Mouse (Mus musculus) heart, postnatal 14 days (tissue): ENCODE results near the gene Piga. TPM values are rescaled to one million over a fixed set of nuclear protein-coding genes. Genes with fewer than 3 reads are reported as not detected.

Experiments
- DNase-seq, 2 experiments: peaks; one replicate each; pipeline ENCODE4 v3.0.0; 2021 to 2022
- intact Hi-C: fragments of 180-260 bp; cut with DNase I; formaldehyde crosslinking; loops from one replicate; pipeline ENCODE4 v1.15.1; 2025
- long read RNA-seq, 2 experiments: library from polyadenylated mRNA; stranded (forward); transcript quantifications; one replicate each; pipeline ENCODE4 v2.0.0; 2021
- total RNA-seq, 2 experiments: library from RNA; stranded (reverse); gene quantifications; 2 replicates each; pipeline ENCODE4 v1.2.3; 2021

Gene Piga
- 1 to 10 TPM; 3.2 to 3.4 TPM for total RNA-seq
- long read RNA-seq, experiment 1, partial matches to known transcripts: 0 of 2 reads
- long read RNA-seq, experiment 1, other reads (novel, unspliced or antisense): 1 of 2 reads
- long read RNA-seq, experiment 2, partial matches to known transcripts: 0 of 2 reads
- long read RNA-seq, experiment 2, other reads (novel, unspliced or antisense): 0 of 2 reads

DNA sequence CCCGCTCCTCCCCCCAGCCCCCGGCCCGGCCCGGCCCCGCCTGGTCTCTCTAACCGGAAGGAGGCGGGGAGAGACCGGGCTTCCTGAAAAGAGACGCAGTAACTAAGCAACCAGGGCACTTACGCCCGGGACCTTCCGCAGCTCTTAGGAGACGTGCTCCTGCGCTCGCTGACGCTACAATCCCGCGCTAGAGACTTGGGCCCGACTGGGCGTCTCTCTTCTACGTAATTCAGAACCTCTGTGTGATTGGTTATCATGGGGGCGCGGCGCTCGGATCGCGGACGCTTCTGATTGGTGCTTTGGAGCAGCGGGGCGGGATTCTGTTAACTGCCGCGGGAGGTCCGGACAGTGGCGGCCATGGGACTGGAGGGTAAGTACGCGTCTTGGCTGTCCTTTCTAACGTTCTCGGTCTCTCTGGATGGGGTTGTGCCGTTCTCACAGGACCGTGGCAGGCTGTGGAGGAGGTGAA, at the start of gene Piga:
Gene Piga, plus strand, starts transcription at position 317 of the 469 bp plus-strand sequence.
- peak; percentile 85 to 87 for DNase-seq
- intact Hi-C loops: no loop called here

- intact Hi-C loops: no loop called here
- no peak for DNase-seq
Measured at GRCm38 (mm10) chrX:164370576-164370975, 49.0 kb upstream of the Piga start.

- intact Hi-C loops: no loop called here
- peak; percentile 19 to 44 for DNase-seq
Measured at GRCm38 (mm10) chrX:164373081-164373480, 46.5 kb upstream of the Piga start, which contains the start of gene Vegfd. Gene Vegfd (plus strand): TSS chrX:164373378.

DNA sequence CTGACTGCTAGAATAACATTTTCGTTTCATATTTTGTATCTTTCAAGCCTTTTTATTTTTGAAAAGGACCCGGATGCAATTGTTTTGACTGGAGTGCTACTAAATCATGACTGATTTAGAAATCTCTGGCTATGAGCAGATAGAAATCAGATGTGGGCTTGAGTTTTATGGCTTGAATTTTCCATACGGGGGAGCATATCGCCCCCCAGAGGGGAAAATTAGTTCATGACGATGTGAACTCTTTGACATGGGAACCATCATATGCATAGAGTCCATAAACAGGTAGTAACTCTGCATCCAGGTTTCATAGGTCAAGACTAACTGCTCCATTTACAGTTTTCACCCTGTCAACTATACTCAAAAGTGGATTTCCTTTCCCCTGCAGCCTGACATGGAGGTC, 45.0 kb upstream of the Piga start:
- intact Hi-C loops: no loop called here
- DNase-seq: no peak

DNA sequence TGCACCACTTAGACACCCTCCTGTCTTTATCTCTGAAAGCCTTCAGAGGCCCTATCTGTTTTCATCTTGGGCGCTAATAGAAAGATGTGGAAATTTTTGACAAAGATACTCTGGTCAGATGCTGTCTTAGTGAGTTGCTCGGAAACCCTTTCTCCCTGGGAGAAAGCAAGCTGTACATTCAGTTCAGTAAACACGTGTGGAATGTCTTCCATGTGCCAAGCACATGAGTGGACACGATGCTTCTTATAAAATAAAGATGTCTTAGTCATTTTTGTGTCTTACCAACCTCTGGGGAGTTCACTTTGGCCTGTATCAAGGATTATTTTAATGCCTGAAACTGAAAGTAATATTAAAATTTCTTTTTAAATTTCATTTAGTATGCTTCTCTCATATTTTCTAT, 39.9 kb upstream of the Piga start:
- intact Hi-C loops: no loop called here
- DNase-seq: no peak

DNA sequence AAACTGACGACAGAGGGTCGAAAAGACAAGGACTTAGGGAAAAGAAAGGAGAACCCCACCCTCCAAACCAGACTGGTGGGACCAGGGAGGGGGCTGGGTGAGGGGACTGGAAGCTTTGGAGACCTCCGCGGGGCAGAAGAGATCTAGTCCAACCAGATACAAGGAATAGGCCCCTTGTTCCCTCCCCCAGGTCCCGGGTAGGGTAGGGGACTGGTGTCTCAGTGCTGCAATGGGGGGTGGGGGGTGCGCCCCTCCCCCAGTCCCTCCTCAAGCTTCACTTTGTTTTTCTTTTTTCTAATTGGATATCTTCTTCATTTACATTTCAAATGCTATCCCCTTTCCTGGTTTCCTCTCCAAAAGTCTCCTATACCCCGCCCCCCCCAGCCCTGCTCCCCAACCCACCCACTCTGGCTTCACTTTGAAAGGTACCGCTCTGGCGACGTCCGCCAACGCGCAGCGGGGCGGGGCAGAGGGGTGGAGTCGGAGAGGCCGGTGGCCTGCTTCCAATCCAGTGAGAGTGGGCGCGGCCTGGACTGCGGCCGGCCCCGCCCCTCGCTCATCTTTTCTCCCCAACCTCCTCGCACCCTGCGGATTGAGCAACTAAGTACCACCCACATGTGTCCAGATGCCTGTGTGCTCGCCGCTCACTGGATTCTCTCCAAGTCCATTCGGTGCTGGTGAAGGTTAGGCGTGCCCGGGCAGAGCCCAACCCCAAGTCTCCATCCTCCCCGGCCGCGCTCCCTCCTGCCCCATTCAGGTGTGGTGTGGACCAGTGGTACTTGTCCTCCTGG, 37.8 kb upstream of the Piga start:
- intact Hi-C loops: no loop called here
- peak; percentile 78 to 80 for DNase-seq

DNA sequence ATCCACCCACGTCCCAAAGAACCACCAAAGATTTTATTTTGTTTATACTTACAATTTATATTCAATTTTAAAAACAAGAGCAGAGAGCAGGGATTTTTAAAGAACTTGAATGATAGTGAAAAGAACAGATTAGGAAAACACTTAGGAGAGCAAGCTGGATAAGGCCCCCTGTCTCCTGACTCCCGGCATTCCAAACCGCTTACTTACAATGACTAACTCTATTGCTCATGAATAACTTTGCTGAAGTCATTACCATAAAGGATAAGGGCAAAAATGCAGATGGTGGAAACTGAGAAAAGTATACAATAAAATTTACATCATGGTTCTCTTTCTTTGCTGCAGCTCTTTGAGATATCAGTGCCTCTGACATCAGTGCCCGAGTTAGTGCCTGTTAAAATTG, 25.5 kb upstream of the Piga start:
- DNase-seq: no peak
- intact Hi-C loops: no loop called here

DNA sequence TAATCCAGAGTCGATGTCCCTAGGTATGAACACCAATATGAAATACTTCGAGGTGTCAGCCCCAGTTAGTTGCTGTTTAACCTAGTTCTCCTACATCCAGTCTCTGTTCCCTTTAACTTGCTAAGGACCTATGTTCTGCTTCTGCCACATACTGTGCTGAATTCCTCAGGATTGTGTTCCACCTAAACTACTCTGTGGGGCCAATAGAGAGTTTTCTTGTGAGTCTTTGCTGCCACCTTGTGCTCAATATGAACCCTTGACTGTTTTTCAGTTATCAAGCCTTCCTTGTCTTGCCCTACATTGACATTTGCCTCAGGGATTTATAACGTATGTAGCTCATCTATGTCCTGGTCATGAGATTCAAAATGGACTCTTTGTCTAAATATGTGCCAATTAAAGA, 21.1 kb upstream of the Piga start:
- peak in 1 of 2 experiments; percentile 7 for DNase-seq
- intact Hi-C loops: loop anchor here (2.0 to 5.0 kb wide), 3 partner anchors 50 to 216 kb away; no protein-coding TSS in a partner anchor

- intact Hi-C loops: no loop called here
- DNase-seq: no peak
Measured at GRCm38 (mm10) chrX:164405080-164405649, 14.4 kb upstream of the Piga start.

GRCm38 (mm10) chrX:164406133-164407022, 13.2 kb upstream of the Piga start:
- DNase-seq: no peak
- intact Hi-C loops: no loop called here

GRCm38 (mm10) chrX:164408301-164408927, 11.2 kb upstream of the Piga start:
- no peak for DNase-seq
- intact Hi-C loops: no loop called here

DNA sequence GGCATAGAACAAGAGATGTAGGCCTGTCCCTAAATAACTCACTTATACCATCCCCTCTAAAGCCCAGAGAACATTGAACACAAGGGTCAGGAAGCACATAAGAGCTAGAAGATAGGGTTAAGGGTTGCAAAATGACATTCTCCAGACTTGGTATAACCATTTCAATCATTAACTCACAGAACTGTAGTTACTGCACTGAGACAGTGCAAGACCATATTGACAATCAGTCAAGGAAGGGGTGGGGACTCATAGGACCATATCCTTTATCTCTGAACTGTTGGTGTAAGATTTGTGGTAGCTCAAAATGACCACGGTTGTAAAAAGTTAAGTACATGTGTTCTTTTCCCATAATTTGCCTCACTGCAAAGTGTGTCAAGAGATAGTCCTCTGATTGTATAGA, 9.0 kb upstream of the Piga start:
- no peak for DNase-seq
- intact Hi-C loops: no loop called here

DNA sequence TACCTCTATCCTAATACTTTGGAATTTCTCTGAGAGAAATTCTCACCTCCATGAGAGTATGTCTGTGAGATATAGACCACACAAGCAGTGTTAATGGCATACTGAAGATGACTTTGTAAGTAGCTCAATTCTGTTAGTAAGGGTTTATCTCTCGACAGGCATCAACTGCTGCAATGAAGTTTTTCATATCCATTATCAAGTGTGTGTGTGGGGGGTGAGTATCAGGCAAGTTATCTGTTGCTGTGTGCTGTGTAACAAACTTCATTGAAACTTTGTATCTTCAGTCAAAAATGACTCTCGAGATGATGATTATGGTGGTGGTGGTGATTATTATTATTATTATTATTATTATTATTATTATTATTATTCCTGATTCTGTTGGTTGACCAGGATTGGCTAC, 2.8 kb upstream of the Piga start:
- intact Hi-C loops: no loop called here

GRCm38 (mm10) chrX:164418008-164418407, 1.6 kb upstream of the Piga start:
- intact Hi-C loops: no loop called here
- no peak for DNase-seq

More for the DNA sequence above, 2.8 kb upstream of the Piga start:
- DNase-seq: no peak

DNA sequence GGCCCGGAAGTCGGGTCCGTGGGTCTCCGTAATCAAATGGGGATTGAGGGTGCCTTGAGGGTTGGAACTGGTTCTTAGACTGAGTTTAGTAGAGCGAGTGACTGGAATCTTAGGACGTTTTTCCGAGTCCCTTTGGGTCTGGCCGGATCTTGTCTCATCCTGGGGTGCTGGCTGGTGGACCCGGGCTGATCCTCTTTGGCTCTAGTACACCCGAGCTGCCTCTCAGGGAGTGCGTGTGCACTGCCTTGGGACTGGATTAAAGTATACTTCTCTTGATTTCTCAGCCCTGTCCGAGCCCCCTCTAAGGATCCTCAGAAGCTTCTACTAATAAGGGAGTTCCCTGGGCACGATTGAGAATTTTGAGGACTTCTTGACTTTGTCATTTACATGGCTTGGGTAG, 368 bp downstream of the Piga start:
- no peak for DNase-seq
- intact Hi-C loops: loop anchor here (10.0 kb wide), 1 partner anchor 345 kb away; the partner anchor contains the start of gene Siah1b

DNA sequence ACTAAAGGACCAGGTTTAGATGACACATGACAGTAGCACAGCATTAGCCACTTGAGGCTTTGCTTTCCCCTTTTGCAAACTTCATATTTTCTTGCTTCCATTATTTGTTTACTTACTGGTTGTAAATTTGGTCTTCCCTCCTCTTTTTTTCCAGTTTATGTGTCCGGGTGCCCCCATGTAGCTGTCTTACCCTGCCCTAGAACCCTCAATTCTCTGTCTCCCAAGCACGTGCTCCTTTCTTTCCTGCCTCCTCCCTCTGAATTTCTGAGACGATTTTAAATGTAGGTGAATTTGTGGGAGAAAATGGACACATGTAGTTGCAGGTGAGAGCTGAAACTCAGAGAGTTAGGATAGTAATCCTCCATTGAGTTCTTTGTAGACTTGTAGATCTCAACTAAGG, 931 bp downstream of the Piga start:
- no peak for DNase-seq
- intact Hi-C loops: loop anchor here (10.0 kb wide), 1 partner anchor 346 kb away; the partner anchor contains the start of gene Siah1b

- intact Hi-C loops: loop anchor here (10.0 kb wide), 1 partner anchor 350 kb away; the partner anchor contains the start of gene Siah1b
- no peak for DNase-seq
Measured at GRCm38 (mm10) chrX:164424821-164425220, 5.2 kb downstream of the Piga start.

GRCm38 (mm10) chrX:164427295-164427694, 7.7 kb downstream of the Piga start:
- intact Hi-C loops: loop anchor here (10.0 kb wide), 1 partner anchor 352 kb away; the partner anchor contains the start of gene Siah1b
- DNase-seq: no peak

DNA sequence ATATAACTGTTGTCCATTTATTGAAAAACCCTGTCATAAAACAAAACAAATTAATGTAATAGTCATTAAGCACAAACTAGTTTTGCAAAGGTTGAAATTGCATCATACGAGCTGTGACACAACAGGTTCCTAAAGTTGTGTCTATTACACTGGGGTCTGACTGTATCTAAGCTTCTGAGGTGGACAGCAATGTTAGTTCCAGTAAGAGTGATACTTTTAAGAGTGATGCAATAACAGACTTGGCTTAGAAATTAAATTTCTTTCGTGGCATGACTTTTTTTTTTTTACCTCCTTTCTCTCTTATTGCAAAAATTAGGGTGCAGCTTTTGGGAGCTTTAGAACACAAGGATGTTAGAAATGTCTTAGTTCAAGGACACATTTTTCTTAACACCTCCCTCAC, 8.6 kb downstream of the Piga start:
- intact Hi-C loops: loop anchor here (10.0 kb wide), 1 partner anchor 353 kb away; the partner anchor contains the start of gene Siah1b
- no peak for DNase-seq

- intact Hi-C loops: no loop called here
- no peak for DNase-seq
Measured at GRCm38 (mm10) chrX:164430621-164431020, 11.0 kb downstream of the Piga start.
